In genomic region chr4:127435076-127435475, GRCm38 (mm10) we compare ENCODE assay signal across 8 mouse cellular contexts.
DNase-seq lines count a peak whose midpoint lies in the region; ATAC-seq and TF ChIP-seq lines count a peak whose summit lies in the region.

No protein-coding gene starts in this region.

- no peaks in the 10 kb centered on the region; the same call in 1 of the 2 replicates for H3K27me3 ChIP-seq in heart, embryonic 16.5 days (ENCODE audit: control insufficient read depth, insufficient read depth, low read length)
- H3K27me3 ChIP-seq in limb, embryonic 10.5 days (ENCODE audit: low read depth, poor library complexity, severe bottlenecking): 0 out of 2 replicates have a peak, but pooled peaks cover 15% of the 10 kb centered on the region

- H3K4me2 ChIP-seq in heart, embryonic 16.5 days (ENCODE audit: low read depth, low read length): peak overlapping the region; percentile 38

- peak in 1 of 2 experiments; percentile 63 for DNase-seq in layer of hippocampus, adult 2 months (ENCODE audit: low spot score in 2 of 2)
- no peak for DNase-seq in layer of hippocampus, adult 9-11 months
- DNase-seq in adrenal gland, adult (ENCODE audit: inconsistent age in 2 of 2, low spot score in 1 of 2): peak; percentile 63 to 89
- DNase-seq in limb, embryonic 10.5 days (ENCODE audit: low spot score): peak; percentile 76
- DNase-seq in naive thymus-derived CD4-positive, alpha-beta T cell, adult 2 months (ENCODE audit: low read depth): peak; percentile 6
- DNase-seq in urinary bladder, postnatal 4 days (ENCODE audit: low spot score in 2 of 2): peak; percentile 44 to 67

- H3K9ac ChIP-seq in heart, embryonic 16.5 days (ENCODE audit: low read length): no peak overlapping the region

- no peaks in the 10 kb centered on the region for H3K4me1 ChIP-seq in heart, embryonic 16.5 days (ENCODE audit: control insufficient read depth, insufficient read depth, low read length)
- peaks cover 11% of the 10 kb centered on the region for H3K4me1 ChIP-seq in limb, embryonic 10.5 days

- peak; percentile 73; the same call in 1 of the 2 replicates for ATAC-seq in common myeloid progenitor, adult 5-6 weeks (replicated peaks; ENCODE audit: low read depth, poor library complexity, severe bottlenecking)
- no peak for ATAC-seq in heart, embryonic 16.5 days (replicated peaks; ENCODE audit: extremely low read depth, insufficient read depth, low FRiP score)

- no peaks in the 10 kb centered on the region for H3K36me3 ChIP-seq in heart, embryonic 16.5 days (ENCODE audit: control insufficient read depth, insufficient read depth)
- no peaks in the 10 kb centered on the region for H3K36me3 ChIP-seq in limb, embryonic 10.5 days

- peak; percentile 85 for TF ChIP-seq CTCF in layer of hippocampus, adult 2 months (conservative IDR thresholded peaks at IDR 0.05)

- H3K27ac ChIP-seq in layer of hippocampus, adult 2 months: no peak overlapping the region
- H3K27ac ChIP-seq in heart, embryonic 16.5 days (ENCODE audit: low read length): no peak overlapping the region
- no peak overlapping the region for H3K27ac ChIP-seq in limb, embryonic 10.5 days

- no peaks in the 10 kb centered on the region for H3K9me3 ChIP-seq in heart, embryonic 16.5 days (replicated peaks; ENCODE audit: control insufficient read depth, low read length)
- H3K9me3 ChIP-seq in limb, embryonic 10.5 days (replicated peaks): no peaks in the 10 kb centered on the region

- WGBS in heart, embryonic 16.5 days: 6% methylated on average over 8 of the region's 8 CpGs
- WGBS in limb, embryonic 10.5 days: 20% methylated on average over 8 of the region's 8 CpGs

- H3K4me3 ChIP-seq in layer of hippocampus, adult 2 months: no peak overlapping the region
- peak overlapping the region; percentile 27; the same call in 1 of the 2 replicates for H3K4me3 ChIP-seq in heart, embryonic 16.5 days (ENCODE audit: low read length)
- peak overlapping the region; percentile 35 for H3K4me3 ChIP-seq in limb, embryonic 10.5 days
